Mouse (Mus musculus) heart, embryonic 14.5 days (tissue): ENCODE data around the gene Gm21973. TPM values are rescaled to one million over a fixed set of nuclear protein-coding genes. Genes with fewer than 3 reads are reported as not detected.

Source experiments
- ATAC-seq: fragments of 200-750 bp; cut with Nextera tagmentation; 2 replicates; pipeline ENCODE4 v1.8.0; 2017; ENCODE audit warnings: low read depth, moderate TSS enrichment; ENCODE audit not compliant: insufficient number of reproducible peaks, insufficient read depth, low FRiP score
- H3K27ac ChIP-seq, 2 experiments: fragments of 200-500 bp in 1 of 2; fragments of 300-500 bp in 1 of 2; sonication (generic) in 1 of 2; replicated peaks in 1 of 2; 2 replicates each; pipeline ENCODE4 v1.5.1; 2012 to 2014; ENCODE audit warnings: low read depth in 2 of 2, low read length in 2 of 2, control low read depth in 1 of 2, mild to moderate bottlenecking in 1 of 2, mixed read lengths in 1 of 2; ENCODE audit not compliant: control insufficient read depth in 1 of 2, insufficient read depth in 1 of 2
- H3K27me3 ChIP-seq: fragments of 300-500 bp; sonication (generic); 2 replicates; pipeline ENCODE4 v1.6.1; 2014; ENCODE audit warnings: mild to moderate bottlenecking, low read length, control low read depth; ENCODE audit not compliant: control insufficient read depth, insufficient read depth
- H3K36me3 ChIP-seq: fragments of 300-500 bp; sonication (generic); 2 replicates; pipeline ENCODE4 v1.6.1; 2014; ENCODE audit warnings: mild to moderate bottlenecking, control low read depth, low read length, mixed read lengths; ENCODE audit not compliant: control insufficient read depth, insufficient read depth
- H3K4me1 ChIP-seq, 2 experiments: fragments of 200-500 bp in 1 of 2; fragments of 300-500 bp in 1 of 2; sonication (generic) in 1 of 2; 2 replicates each; pipeline ENCODE4 v1.6.1; 2012 to 2014; ENCODE audit warnings: low read length in 2 of 2, control low read depth in 1 of 2, mixed read lengths in 1 of 2; ENCODE audit not compliant: control insufficient read depth in 2 of 2, insufficient read depth in 2 of 2
- H3K4me2 ChIP-seq: fragments of 300-500 bp; sonication (generic); 2 replicates; pipeline ENCODE4 v1.6.1; 2014; ENCODE audit warnings: mild to moderate bottlenecking, low read length
- H3K4me3 ChIP-seq, 2 experiments: fragments of 200-500 bp in 1 of 2; fragments of 300-500 bp in 1 of 2; sonication (generic) in 1 of 2; 2 replicates each; pipeline ENCODE4 v1.5.1; 2012 to 2014; ENCODE audit warnings: low read length in 2 of 2, mild to moderate bottlenecking in 2 of 2, control low read depth in 1 of 2, low read depth in 1 of 2, moderate library complexity in 1 of 2; ENCODE audit not compliant: control insufficient read depth in 1 of 2, insufficient read depth in 1 of 2
- H3K9ac ChIP-seq: fragments of 300-500 bp; sonication (generic); 2 replicates; pipeline ENCODE4 v1.6.1; 2014; ENCODE audit warnings: mild to moderate bottlenecking, low read length
- H3K9me3 ChIP-seq: fragments of 300-500 bp; sonication (generic); 2 replicates; pipeline ENCODE4 v1.6.1; 2016; ENCODE audit warnings: low read length, control low read depth; ENCODE audit not compliant: control insufficient read depth
- WGBS: fragments of 180-500 bp; shearing (Covaris S2); extraction: QIAGEN DNeasy Blood & Tissue Kit; methylation state at CpG from one replicate; pipeline ENCODE4 v1.1.7; 2014; 5-methylcytosine and 5-hydroxymethylcytosine counted together
- polyA plus RNA-seq: library from polyadenylated mRNA; unstranded; fragments of >200 nt; fragmentation: Nextera tagmentation; extraction: Ambion mirVana; gene quantifications from 2 replicates; pipeline ENCODE4 v1.2.1, GENCODE M21; 2014

The Gm21973 gene
- polyA plus RNA-seq, 1 experiment from 2014 or later = not detected

DNA sequence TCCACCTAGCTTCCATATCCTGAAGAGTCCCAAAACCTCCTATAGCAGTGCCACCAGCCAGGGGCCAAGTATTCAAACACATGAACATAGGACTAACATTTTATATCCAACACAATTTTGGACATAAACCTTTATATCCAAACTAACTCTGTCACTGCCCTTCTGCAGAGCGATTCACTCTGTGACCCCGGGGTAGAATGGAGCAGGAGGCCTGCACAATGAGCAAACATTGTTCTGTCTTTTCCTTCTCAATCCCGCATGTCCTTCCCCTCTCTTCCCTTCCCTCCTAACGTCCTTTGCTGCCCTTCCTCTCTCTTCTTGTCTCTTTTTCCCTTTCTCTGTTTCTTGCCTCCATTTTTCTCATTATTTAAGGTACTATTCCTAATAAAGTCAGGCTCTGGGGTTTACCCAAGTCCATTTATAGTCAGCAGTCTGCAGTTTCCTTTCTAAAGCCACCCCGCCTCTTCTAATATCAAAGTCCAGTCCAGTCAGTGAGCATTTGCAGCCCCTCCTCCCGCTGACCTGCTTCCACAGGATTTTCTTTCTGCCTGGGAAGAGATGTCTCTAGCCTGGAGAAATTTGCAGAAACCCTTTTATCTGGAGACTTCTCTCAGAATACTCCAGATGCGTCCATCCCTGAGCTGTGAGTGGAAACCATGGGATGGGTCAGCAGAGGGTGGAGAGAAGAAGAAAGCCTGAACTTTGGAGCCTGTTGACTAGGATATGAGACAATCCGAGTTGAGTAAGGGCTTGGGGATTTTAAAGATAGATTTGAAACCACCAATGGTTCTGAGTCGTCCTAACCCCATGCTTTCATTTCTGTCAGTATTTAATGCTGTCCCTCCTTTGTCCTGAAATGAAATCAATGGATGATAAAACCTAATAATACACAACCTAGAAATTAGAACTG is 33.1 kb downstream of the Gm21973 start, which contains the start of gene Agxt2:
Gene Agxt2, plus strand, starts transcription at position 494 of the 910 bp plus-strand sequence.
- 69% methylated on average over 9 of the region's 9 CpGs for WGBS

DNA sequence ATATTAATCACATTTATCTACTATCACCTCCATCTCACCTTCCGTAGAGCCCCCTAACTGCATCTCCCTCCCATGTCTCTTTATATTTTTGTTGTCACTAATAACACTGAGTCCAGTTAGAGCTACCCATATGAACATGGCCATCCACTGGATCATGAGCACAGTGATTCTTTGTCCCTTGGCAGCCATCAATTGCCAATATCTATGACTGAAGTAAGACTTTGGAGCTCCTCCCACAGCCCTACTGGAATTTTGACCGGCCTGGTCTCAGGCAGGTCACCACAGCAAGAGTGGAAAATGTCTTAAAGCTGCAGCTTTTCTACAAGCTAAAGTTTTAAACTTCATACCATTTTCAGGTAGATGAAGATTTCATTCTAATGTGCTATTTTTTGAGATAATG is 41.2 kb downstream of the Gm21973 start:
- H3K4me3 ChIP-seq = no peak overlapping the region
- WGBS = 78% methylated on average over 2 of the region's 2 CpGs
- no peaks in the 10 kb centered on the region for H3K27me3 ChIP-seq
- H3K4me1 ChIP-seq = no peaks in the 10 kb centered on the region
- no peak overlapping the region for H3K27ac ChIP-seq
- H3K9me3 ChIP-seq = no peaks in the 10 kb centered on the region
- no peak overlapping the region for H3K4me2 ChIP-seq
- no peak overlapping the region for H3K9ac ChIP-seq
- ATAC-seq = no peak
- H3K36me3 ChIP-seq = no peaks in the 10 kb centered on the region

More for the DNA sequence above, 33.1 kb downstream of the Gm21973 start, which contains the start of gene Agxt2:
- H3K9me3 ChIP-seq = no peaks in the 10 kb centered on the region
- H3K27me3 ChIP-seq = no peaks in the 10 kb centered on the region
- H3K36me3 ChIP-seq = no peaks in the 10 kb centered on the region
- H3K4me2 ChIP-seq = no peak within 1 kb of the TSS
- H3K27ac ChIP-seq = no peak within 1 kb of the TSS
- H3K4me1 ChIP-seq = no peaks in the 10 kb centered on the region
- H3K9ac ChIP-seq = no peak within 1 kb of the TSS
- no peak for ATAC-seq
- H3K4me3 ChIP-seq = no peak within 1 kb of the TSS

GRCm38 (mm10) chr15:10375404-10375803 is 50.2 kb downstream of the Gm21973 start:
- 11% methylated on average over 3 of the region's 3 CpGs for WGBS
- Histone ChIP-seq H3K27ac (no peak overlapping the region), H3K9ac (no peak overlapping the region), H3K4me1 (peaks cover 3 to 10% of the 10 kb centered on the region in 2 experiments; a peak in 3 of 4 replicates), H3K36me3 (no peaks in the 10 kb centered on the region), H3K27me3 (no peaks in the 10 kb centered on the region), H3K9me3 (no peaks in the 10 kb centered on the region), H3K4me3 (no peak overlapping the region), H3K4me2 (no peak overlapping the region)
- no peak for ATAC-seq

GRCm38 (mm10) chr15:10378338-10378959 is 53.3 kb downstream of the Gm21973 start:
- no peak overlapping the region for H3K9ac ChIP-seq
- no peaks in the 10 kb centered on the region for H3K36me3 ChIP-seq
- peaks cover 3 to 10% of the 10 kb centered on the region in 2 experiments; a peak in 3 of 4 replicates for H3K4me1 ChIP-seq
- no peaks in the 10 kb centered on the region for H3K27me3 ChIP-seq
- H3K9me3 ChIP-seq = no peaks in the 10 kb centered on the region
- no peak for ATAC-seq
- H3K4me3 ChIP-seq = no peak overlapping the region
- no peak overlapping the region for H3K27ac ChIP-seq
- H3K4me2 ChIP-seq = no peak overlapping the region
- WGBS = 90% methylated on average over 4 of the region's 4 CpGs

DNA sequence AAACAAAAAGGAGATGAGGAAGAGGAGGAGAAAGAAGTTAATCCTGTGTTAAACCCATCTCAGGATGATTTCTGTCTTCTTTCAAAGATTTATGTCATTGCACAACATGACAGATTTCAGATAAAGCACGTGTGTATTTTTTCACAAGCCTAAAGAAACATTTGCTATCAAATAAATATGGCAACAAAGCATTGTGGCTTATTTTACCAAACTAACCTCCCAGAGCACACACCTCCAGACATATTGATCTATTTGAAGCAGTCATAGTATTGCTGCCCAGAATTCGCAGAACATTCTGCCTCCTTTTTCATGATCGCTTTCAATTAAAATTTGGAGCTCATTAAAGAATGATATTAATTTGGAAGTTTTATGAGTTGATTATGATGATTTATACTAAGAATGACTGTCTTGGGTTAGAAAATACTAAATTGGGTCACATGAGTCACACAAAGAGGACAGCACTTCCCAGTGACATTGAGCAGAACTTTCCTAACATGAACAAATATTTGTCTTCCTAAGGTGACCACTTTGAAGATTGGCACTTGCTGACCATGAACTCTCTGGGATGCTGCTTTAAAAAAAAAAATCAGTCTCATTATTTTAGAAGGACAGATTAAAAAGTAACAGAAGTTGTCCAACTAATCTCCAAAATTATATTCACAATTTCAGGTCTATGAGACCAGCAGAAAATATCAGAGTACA is 54.7 kb downstream of the Gm21973 start:
- 83% methylated on average over 3 of the region's 3 CpGs for WGBS

DNA sequence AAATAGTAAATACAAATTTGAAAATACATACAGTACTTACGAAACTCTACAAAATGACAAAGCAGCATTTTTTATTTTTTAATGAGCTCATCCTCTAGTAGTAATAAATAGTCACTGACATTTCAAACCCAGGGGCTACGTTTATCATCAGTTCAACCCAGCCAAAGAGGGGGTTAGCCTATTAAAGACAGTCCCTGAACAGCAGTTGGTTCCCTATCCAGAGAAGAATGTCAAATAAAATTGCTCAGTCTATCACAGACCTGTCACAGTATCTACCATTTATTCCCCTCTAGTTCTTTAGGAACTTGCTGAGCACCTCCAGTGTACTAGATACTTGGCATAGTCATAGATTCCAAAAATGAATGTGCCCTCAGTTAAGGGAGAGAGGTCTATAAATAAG is 62.1 kb downstream of the Gm21973 start:
- no peaks in the 10 kb centered on the region for H3K9me3 ChIP-seq
- H3K36me3 ChIP-seq = no peaks in the 10 kb centered on the region
- H3K27ac ChIP-seq = no peak overlapping the region
- H3K9ac ChIP-seq = no peak overlapping the region
- no peak overlapping the region for H3K4me2 ChIP-seq
- no peak overlapping the region for H3K4me3 ChIP-seq
- 80% methylated on average over 2 of the region's 2 CpGs for WGBS
- ATAC-seq = no peak
- H3K27me3 ChIP-seq = no peaks in the 10 kb centered on the region
- peaks cover 3 to 5% of the 10 kb centered on the region in 2 experiments; a peak in 2 of 4 replicates for H3K4me1 ChIP-seq

More for the DNA sequence above, 54.7 kb downstream of the Gm21973 start:
- ATAC-seq = no peak
- Histone ChIP-seq H3K9ac (no peak overlapping the region), H3K4me3 (no peak overlapping the region), H3K27ac (no peak overlapping the region), H3K4me1 (peaks cover 3 to 10% of the 10 kb centered on the region in 2 experiments; a peak in 3 of 4 replicates), H3K36me3 (no peaks in the 10 kb centered on the region), H3K27me3 (no peaks in the 10 kb centered on the region), H3K4me2 (no peak overlapping the region), H3K9me3 (no peaks in the 10 kb centered on the region)

DNA sequence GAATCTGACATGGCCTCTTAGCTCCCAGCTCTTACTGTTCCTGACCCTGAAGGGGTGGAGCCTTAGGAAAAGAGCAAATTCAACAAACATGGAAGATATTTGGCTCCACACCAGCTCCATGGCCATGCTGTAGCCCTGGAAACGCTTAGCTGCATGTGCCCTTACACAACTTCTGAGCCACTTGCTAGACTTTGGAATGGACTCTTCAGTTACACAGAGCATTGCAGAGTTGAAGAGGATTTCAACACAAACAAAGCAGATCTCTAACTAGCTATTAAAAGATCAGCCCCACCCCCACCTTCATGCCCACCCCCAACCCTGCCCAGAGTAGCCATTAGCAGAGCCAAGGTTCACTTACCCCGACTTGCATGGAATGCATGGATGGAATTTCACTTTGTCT is 74.6 kb downstream of the Gm21973 start:
- WGBS = 63% methylated on average over 2 of the region's 2 CpGs
- no peak for ATAC-seq
- Histone ChIP-seq H3K27me3 (no peaks in the 10 kb centered on the region), H3K4me2 (no peak overlapping the region), H3K27ac (no peak overlapping the region), H3K4me3 (no peak overlapping the region), H3K9me3 (0 out of 2 replicates have a peak, but pooled peaks cover 2% of the 10 kb centered on the region), H3K9ac (no peak overlapping the region), H3K36me3 (no peaks in the 10 kb centered on the region), H3K4me1 (no peaks in the 10 kb centered on the region)
